Mouse (Mus musculus): ENCODE results near the gene Efna3.

- no peak for TF ChIP-seq CTCF (IDR thresholded peaks at IDR 0.05)
- no peak for TF ChIP-seq EP300 (IDR thresholded peaks at IDR 0.05)
Measured at GRCm38 (mm10) chr3:89271760-89272159, 51.0 kb downstream of the Efna3 start.

Measured in lung, postnatal 0 days (tissue).